Mouse (Mus musculus) kidney, adult 2 months (tissue): ENCODE measurements around the gene Ldah.

ENCODE experiments used
- CTCF ChIP-seq: fragments of 200-500 bp; conservative IDR thresholded peaks from 2 replicates; pipeline ENCODE4 v1.5.1; 2011; ENCODE audit warnings: low read depth, mild to moderate bottlenecking, control low read depth, low read length, moderate library complexity, mixed read lengths; ENCODE audit not compliant: insufficient read depth, insufficient read length
- POLR2A ChIP-seq: fragments of 200-500 bp; IDR thresholded peaks from one replicate; pipeline ENCODE4 v1.6.1; 2011; ENCODE audit warnings: low read depth, low read length, control low read depth

DNA sequence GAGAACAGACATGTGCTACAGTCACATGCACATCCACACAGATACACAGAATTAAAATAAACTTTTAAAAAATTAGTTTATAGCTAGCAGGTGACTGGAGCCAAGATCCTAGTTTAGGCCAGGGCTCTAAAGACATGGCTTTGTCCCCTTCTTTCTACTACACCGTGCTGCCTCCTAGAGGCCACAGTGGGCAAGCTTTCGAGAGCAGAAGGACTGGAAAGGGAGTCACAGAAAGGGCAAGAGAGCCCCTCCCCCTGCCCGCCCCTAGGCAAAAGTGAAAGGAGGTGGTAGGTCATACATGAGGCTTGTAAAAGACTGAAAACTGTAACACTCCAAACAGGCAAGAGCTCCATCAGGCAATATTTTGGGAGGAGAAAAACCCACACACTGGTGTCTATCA lies 80.1 kb downstream of the Ldah start:
- peak; percentile 36; the same call in 1 of the 2 replicates for TF ChIP-seq CTCF
- no peak for TF ChIP-seq POLR2A
